Mouse (Mus musculus): ENCODE results near the gene Macrod2. TPM values are rescaled to one million over a fixed set of nuclear protein-coding genes. Genes with fewer than 3 reads are reported as not detected.

The Macrod2 gene
- 0.40 TPM for polyA plus RNA-seq (2017; shearing (Covaris generic))

GRCm38 (mm10) chr2:140395179-140395578, at the start of gene Macrod2:
Gene Macrod2, plus strand, starts transcription at chr2:140395309.

GRCm38 (mm10) chr2:140389525-140389924, 5.6 kb upstream of the Macrod2 start, which contains the start of gene Sel1l2:
Gene Sel1l2, minus strand, starts transcription at chr2:140389706.

GRCm38 (mm10) chr2:140670963-140671702, 276.0 kb downstream of the Macrod2 start, which contains the start of gene Flrt3:
Gene Flrt3, minus strand, starts transcription at chr2:140671469.

Other genes with a start within 250 kb of the Macrod2 start
- gene Gm17374, start 243.3 kb upstream of the Macrod2 start, polyA plus RNA-seq (2017; shearing (Covaris generic)): not detected
- gene Esf1, start 224.7 kb upstream of the Macrod2 start, polyA plus RNA-seq (2017; shearing (Covaris generic)): 14.1 TPM
- gene Ndufaf5, start 224.7 kb upstream of the Macrod2 start, polyA plus RNA-seq (2017; shearing (Covaris generic)): 21.8 TPM
- not detected for gene Sel1l2, start 5.6 kb upstream of the Macrod2 start, polyA plus RNA-seq (2017; shearing (Covaris generic))

Data from effector memory CD4-positive, alpha-beta T cell, adult 7 months (primary cell).